Mouse (Mus musculus) kidney, adult 11 months (tissue): Measurements from ENCODE around the gene Dlat.
A peak's percentile ranks its signal among the peaks of the same experiment; 100 is the strongest.

Experiments
- DNase-seq: peaks from one replicate; pipeline ENCODE4 v3.0.0; 2022

Dlat gene

GRCm38 (mm10) chr9:50659392-50660217 is at the start of gene Dlat:
Gene Dlat, minus strand, starts transcription at chr9:50659780.
- DNase-seq = peak; percentile 89

- DNase-seq = no peak
Measured at GRCm38 (mm10) chr9:50709108-50709507, 49.5 kb upstream of the Dlat start.

GRCm38 (mm10) chr9:50704907-50705306 is 45.3 kb upstream of the Dlat start:
- DNase-seq = no peak

GRCm38 (mm10) chr9:50700921-50701691 is 41.5 kb upstream of the Dlat start:
- peak; percentile 34 for DNase-seq

GRCm38 (mm10) chr9:50698418-50699409 is 39.1 kb upstream of the Dlat start:
- peak; percentile 21 for DNase-seq

- DNase-seq = peak; percentile 77
Measured at GRCm38 (mm10) chr9:50697706-50698041, 38.1 kb upstream of the Dlat start.

GRCm38 (mm10) chr9:50696851-50697705 is 37.5 kb upstream of the Dlat start:
- no peak for DNase-seq

- DNase-seq = no peak
Measured at GRCm38 (mm10) chr9:50695153-50695552, 35.6 kb upstream of the Dlat start.

GRCm38 (mm10) chr9:50693631-50694030 is 34.1 kb upstream of the Dlat start:
- peak; percentile 85 for DNase-seq

- peak; percentile 44 for DNase-seq
Measured at GRCm38 (mm10) chr9:50692626-50693580, 33.3 kb upstream of the Dlat start.

GRCm38 (mm10) chr9:50686866-50687652 is 27.5 kb upstream of the Dlat start:
- no peak for DNase-seq

- no peak for DNase-seq
Measured at GRCm38 (mm10) chr9:50681727-50682126, 22.1 kb upstream of the Dlat start.

GRCm38 (mm10) chr9:50679406-50679805 is 19.8 kb upstream of the Dlat start:
- no peak for DNase-seq

GRCm38 (mm10) chr9:50674771-50675170 is 15.2 kb upstream of the Dlat start:
- DNase-seq = no peak

GRCm38 (mm10) chr9:50670690-50671089 is 11.1 kb upstream of the Dlat start:
- DNase-seq = peak; percentile 54

GRCm38 (mm10) chr9:50667579-50668498 is 8.3 kb upstream of the Dlat start:
- no peak for DNase-seq

GRCm38 (mm10) chr9:50666442-50666841 is 6.9 kb upstream of the Dlat start:
- no peak for DNase-seq

- no peak for DNase-seq
Measured at GRCm38 (mm10) chr9:50664826-50665225, 5.2 kb upstream of the Dlat start.

GRCm38 (mm10) chr9:50660431-50660830 is 851 bp upstream of the Dlat start:
- DNase-seq = peak; percentile 66
